Mouse (Mus musculus): ENCODE data around the gene Sohlh2.

DNA sequence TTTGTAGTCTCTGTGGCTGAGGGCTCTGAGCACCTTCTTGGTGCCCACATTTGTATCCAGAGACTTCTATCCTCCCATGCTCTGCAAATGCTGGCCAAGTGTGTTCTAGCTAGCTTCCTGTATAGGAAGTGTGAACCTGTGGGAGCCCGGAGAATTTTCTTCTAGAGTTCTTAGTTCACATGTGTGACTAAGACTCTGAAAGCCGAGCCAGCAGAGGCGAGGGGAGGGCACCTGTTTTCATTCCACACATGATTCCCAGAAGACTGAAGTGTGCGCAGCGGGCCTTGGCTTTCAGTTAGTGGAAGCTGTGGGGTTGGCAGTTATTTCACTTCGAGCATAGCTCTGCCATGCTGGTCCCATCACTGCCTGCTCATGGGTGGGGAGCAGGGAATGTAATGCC is 62.3 kb downstream of the Sohlh2 start:
- TF ChIP-seq CTCF (conservative IDR thresholded peaks at IDR 0.05 in 1 of 2, IDR thresholded peaks at IDR 0.05 in 1 of 2; ENCODE audit: low read depth in 2 of 2, low read length in 2 of 2) (no peak), POLR2AphosphoS2 (IDR thresholded peaks at IDR 0.05; ENCODE audit: low read depth, low read length) (no peak), IRF4 (IDR thresholded peaks at IDR 0.05; ENCODE audit: low read depth, low read length) (no peak), ZKSCAN1 (IDR thresholded peaks at IDR 0.05; ENCODE audit: borderline replicate concordance, low read depth, low read length) (no peak), POLR2A (IDR thresholded peaks at IDR 0.05; ENCODE audit: low read depth, low read length) (no peak), MXI1 (IDR thresholded peaks at IDR 0.05; ENCODE audit: low read depth, low read length) (no peak), PAX5 (IDR thresholded peaks at IDR 0.05; ENCODE audit: low read length) (no peak), BHLHE40 (IDR thresholded peaks at IDR 0.05; ENCODE audit: low read depth, low read length) (no peak), ZNF384 (IDR thresholded peaks at IDR 0.05; ENCODE audit: low read depth, low read length) (no peak), EP300 (IDR thresholded peaks at IDR 0.05; ENCODE audit: low read length) (no peak), NELFE (IDR thresholded peaks at IDR 0.05; ENCODE audit: low read depth, low read length) (no peak), E2F4 (IDR thresholded peaks at IDR 0.05; ENCODE audit: insufficient replicate concordance, low read depth, low read length) (no peak)

Data from CH12.LX (cell line).